Mouse (Mus musculus): ENCODE results near the gene Plcb4. TPM values are rescaled to one million over a fixed set of nuclear protein-coding genes. Genes with fewer than 3 reads are reported as not detected.
A peak's percentile ranks its signal among the peaks of the same experiment; 100 is the strongest.

Plcb4 gene
- total and polyA plus RNA-seq, 2 experiments from 2014 or later, result 31.4 to 66.6 TPM

DNA sequence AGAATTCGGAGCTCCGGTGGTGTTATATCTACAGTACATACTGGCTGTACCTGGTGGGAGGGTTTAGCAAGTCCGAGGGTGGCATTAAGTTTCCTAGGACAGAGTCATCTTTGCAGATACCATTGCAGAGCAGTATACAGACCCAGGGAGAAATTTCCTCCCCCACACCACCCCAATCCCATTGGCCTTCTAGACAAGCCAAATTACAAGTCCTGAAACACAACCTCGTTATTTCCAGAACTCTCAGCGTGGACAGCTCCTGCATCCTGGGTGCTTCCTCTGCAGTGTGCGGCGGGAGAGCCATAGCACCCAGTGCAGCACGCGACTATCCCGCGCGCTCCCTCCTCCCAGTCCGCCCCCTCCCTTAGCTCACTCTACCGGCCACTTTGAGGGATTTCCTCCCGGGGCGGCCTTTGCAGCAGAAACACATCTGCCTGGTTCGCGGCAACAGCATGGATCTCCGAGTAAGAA lies 399.1 kb downstream of the Plcb4 start:
- peak overlapping the region; percentile 42 for H3K4me3 ChIP-seq (ENCODE audit: low read depth, low read length)
- no peaks in the 10 kb centered on the region for H3K9me3 ChIP-seq (ENCODE audit: low read length)
- H3K27ac ChIP-seq (ENCODE audit: low read depth, low read length), result no peak overlapping the region
- ATAC-seq (ENCODE audit: low FRiP score), result 0 out of 2 replicates have a peak, but pooled peaks have one; percentile 45
- peak; percentile 41 for DNase-seq (ENCODE audit: low spot score)
- peak overlapping the region; percentile 78 for H3K4me2 ChIP-seq (ENCODE audit: low read depth, low read length, poor library complexity, severe bottlenecking)
- peak overlapping the region; percentile 48; the same call in 1 of the 2 replicates for H3K9ac ChIP-seq (replicated peaks; ENCODE audit: low read length, poor library complexity, severe bottlenecking)
- 4% methylated on average over 19 of the region's 19 CpGs for WGBS
- TF ChIP-seq CTCF (IDR thresholded peaks at IDR 0.05), result no peak
- H3K27me3 ChIP-seq (ENCODE audit: insufficient read depth, low read length), result peaks cover 7% of the 10 kb centered on the region; the same call in 1 of the 2 replicates
- H3K4me1 ChIP-seq (ENCODE audit: insufficient read depth, low read length), result peaks cover 3% of the 10 kb centered on the region; the same call in 1 of the 2 replicates
- no peaks in the 10 kb centered on the region for H3K36me3 ChIP-seq (ENCODE audit: insufficient read depth, low read length)

DNA sequence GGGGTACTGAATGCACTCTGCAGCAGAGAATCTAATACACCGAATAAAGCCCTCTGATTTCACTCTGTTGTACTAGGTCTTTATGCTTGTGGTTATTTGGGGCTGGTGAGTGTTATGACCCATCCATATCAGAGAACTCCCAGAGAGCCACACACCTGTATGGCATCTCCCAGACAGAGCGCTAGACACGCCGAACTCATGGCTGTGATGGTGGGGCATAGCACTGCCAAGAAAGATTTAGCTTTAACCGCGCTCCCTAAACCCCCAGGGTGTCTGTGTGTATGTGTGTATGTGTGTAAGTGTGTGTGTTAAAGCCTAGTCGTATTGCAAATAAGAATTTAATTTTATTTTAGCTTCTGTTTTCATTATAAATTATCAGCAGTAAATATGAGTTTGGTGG lies 399.6 kb downstream of the Plcb4 start:
- no peak for TF ChIP-seq CTCF (IDR thresholded peaks at IDR 0.05)
- Histone ChIP-seq H3K36me3 (ENCODE audit: insufficient read depth, low read length) (no peaks in the 10 kb centered on the region), H3K27ac (ENCODE audit: low read depth, low read length) (no peak overlapping the region), H3K4me1 (ENCODE audit: insufficient read depth, low read length) (peaks cover 3% of the 10 kb centered on the region; the same call in 1 of the 2 replicates), H3K9me3 (ENCODE audit: low read length) (no peaks in the 10 kb centered on the region), H3K4me3 (ENCODE audit: low read depth, low read length) (peak overlapping the region; percentile 42), H3K4me2 (ENCODE audit: low read depth, low read length, poor library complexity, severe bottlenecking) (peak overlapping the region; percentile 78), H3K27me3 (ENCODE audit: insufficient read depth, low read length) (peaks cover 7% of the 10 kb centered on the region; the same call in 1 of the 2 replicates), H3K9ac (replicated peaks; ENCODE audit: low read length, poor library complexity, severe bottlenecking) (peak overlapping the region; percentile 48; the same call in 1 of the 2 replicates)
- ATAC-seq (ENCODE audit: low FRiP score) (0 out of 2 replicates have a peak, but pooled peaks have one; percentile 45), DNase-seq (ENCODE audit: low spot score) (no peak)
- WGBS, result 5% methylated on average over 7 of the region's 7 CpGs

DNA sequence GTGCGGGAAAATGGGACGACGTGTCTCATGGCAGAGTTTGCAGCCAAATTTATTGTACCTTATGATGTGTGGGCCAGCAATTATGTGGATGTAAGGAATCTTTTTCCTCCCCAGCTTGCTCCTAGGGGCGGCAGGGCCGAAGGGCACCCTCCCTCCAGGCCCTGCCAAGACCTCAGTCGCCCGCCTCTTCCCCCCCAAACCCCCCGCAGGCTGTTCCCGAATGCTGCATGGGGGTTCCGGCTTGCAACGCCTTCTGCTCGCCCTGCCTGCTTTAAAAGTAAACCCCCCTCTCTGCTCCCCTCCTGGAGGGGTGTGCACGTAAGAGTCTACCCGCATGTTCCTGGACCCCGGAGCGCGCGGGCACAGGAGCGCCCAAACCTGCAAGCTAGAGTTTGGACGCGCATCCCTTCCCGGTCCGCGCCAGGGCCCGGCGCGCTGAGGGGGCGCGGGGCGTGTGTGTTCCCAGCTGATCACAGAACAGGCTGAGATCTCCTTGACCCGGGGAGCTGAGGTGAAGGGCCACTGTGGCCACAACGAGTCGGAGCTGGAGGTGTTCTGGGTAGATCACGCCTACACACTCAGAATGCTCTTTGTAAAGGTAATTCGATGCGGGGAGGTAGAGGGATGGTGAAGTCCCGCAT lies 400.3 kb downstream of the Plcb4 start:
- DNase-seq (ENCODE audit: low spot score), result no peak

More for the DNA sequence above, 400.3 kb downstream of the Plcb4 start:
- TF ChIP-seq CTCF (IDR thresholded peaks at IDR 0.05), result no peak
- no peaks in the 10 kb centered on the region for H3K36me3 ChIP-seq (ENCODE audit: insufficient read depth, low read length)
- peak; percentile 21; the same call in 1 of the 2 replicates for ATAC-seq (ENCODE audit: low FRiP score)
- peaks cover 3% of the 10 kb centered on the region; the same call in 1 of the 2 replicates for H3K4me1 ChIP-seq (ENCODE audit: insufficient read depth, low read length)
- peak overlapping the region; percentile 10; the same call in 1 of the 2 replicates for H3K9ac ChIP-seq (replicated peaks; ENCODE audit: low read length, poor library complexity, severe bottlenecking)
- H3K9me3 ChIP-seq (ENCODE audit: low read length), result no peaks in the 10 kb centered on the region
- peak overlapping the region; percentile 78 for H3K4me2 ChIP-seq (ENCODE audit: low read depth, low read length, poor library complexity, severe bottlenecking)
- under 1% methylated on average over 36 of the region's 37 CpGs for WGBS
- peak overlapping the region; percentile 42 for H3K4me3 ChIP-seq (ENCODE audit: low read depth, low read length)
- H3K27ac ChIP-seq (ENCODE audit: low read depth, low read length), result no peak overlapping the region
- H3K27me3 ChIP-seq (ENCODE audit: insufficient read depth, low read length), result peaks cover 7% of the 10 kb centered on the region; the same call in 1 of the 2 replicates
